Mouse (Mus musculus): ENCODE measurements around the gene Hyal3. TPM values are rescaled to one million over a fixed set of nuclear protein-coding genes. Genes with fewer than 3 reads are reported as not detected.

The Hyal3 gene
- polyA plus RNA-seq, 2 experiments from 2014 or later: 0.90 to 1.4 TPM

- ATAC-seq: no peak
Measured at GRCm38 (mm10) chr9:107618778-107619545, 38.3 kb downstream of the Hyal3 start.

- ATAC-seq: no peak
Measured at GRCm38 (mm10) chr9:107619546-107619879, 38.9 kb downstream of the Hyal3 start.

DNA sequence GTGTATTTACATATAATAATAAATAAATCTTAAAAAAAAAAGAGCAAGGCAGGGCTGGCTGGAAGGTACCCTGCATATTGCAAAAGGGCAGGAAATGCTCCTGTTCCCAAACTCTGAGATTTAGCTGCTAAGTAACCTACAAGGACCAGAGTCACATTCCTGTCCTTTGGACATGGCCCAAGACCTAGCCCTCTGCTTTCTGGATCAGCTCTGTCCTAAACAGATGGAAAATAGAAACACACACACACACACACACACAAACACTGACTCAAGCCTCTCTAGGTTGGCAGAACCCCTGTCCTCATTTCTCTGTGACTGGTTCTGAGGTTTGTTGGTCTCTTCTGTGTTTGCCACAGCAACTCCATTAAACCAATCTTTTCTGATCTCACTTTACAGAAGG, 40.3 kb downstream of the Hyal3 start:
- ATAC-seq: no peak

DNA sequence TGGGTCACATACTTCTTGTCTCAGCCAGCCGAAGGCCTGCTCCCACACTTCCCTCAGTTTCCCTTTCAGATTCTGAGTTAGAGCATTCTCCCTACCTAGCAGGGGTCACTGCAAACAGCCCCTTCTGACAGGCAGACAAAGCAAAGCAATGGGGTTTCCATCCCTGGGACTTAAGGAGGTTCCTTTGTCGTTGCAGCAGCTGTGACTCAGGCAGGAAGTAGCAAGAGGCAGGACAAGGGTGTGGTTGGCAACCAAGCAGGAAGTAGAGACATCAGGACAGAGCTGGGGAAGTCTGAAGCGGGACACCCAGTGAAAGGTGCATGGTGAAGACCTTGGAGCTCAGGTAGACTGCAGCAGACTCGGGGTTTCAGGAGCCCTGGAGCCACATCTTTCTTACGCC, 43.9 kb downstream of the Hyal3 start:
- ATAC-seq: peak; percentile 92

GRCm38 (mm10) chr9:107624951-107625350, 44.3 kb downstream of the Hyal3 start:
- no peak for ATAC-seq

DNA sequence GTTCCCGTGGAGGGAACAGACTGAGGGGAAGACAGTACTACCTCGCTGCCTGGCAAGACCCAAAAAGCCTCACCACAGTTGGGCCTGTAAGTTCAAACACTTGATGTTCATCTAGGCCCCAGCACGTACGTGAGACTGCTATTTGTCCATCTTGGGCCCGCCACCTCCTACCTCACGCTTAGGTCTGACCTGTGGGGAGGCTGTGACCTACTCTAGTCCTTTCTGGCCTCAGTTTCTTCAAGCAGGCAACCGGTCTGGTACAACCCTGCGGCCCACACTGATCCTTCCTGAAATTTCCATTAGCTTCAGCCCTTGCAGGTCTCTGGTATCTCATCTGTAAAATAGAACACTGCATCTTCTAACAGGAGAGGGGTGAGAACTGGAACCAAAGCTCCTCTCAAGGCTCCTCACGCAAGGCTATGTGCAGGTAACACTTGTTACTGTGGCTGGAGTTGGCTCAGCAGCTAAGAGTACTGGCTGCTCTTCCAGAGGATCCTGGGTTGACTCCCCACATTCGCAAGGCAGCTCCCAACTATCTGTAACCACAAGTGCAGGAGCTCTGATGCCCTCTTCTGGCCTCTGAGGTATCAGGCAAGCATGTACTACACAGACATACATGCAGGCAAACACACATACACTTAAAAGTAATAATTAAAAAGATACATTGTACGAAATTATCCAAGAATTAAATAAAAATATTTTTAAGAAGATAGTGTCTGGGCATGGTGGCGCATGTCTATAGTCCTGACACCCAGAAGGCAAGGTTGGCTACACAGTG, 44.9 kb downstream of the Hyal3 start:
- ATAC-seq: no peak

- ATAC-seq: no peak
Measured at GRCm38 (mm10) chr9:107626158-107626843, 45.7 kb downstream of the Hyal3 start.

DNA sequence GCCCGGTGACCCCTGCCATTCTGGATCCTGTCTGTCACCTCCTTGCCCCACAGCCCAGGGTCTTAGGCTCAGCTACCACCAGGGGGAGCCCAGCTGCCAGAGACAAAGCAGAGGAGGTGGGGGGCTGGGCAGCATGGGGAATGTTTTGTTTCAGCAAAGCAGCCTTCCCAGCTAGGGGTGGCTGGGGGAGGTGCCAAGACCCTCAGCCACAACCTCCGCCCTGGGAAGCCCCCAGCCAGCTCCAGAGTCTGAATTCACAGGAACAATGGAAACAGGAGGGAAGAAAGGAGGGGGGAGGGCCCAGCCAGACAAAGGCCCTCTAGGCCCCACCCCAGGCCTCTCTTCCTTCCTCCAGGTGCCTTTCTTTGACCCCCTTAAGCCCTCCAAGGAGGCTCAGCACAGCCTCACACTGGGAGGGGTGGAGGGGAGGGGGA, 46.2 kb downstream of the Hyal3 start:
- peak; percentile 22 for ATAC-seq

DNA sequence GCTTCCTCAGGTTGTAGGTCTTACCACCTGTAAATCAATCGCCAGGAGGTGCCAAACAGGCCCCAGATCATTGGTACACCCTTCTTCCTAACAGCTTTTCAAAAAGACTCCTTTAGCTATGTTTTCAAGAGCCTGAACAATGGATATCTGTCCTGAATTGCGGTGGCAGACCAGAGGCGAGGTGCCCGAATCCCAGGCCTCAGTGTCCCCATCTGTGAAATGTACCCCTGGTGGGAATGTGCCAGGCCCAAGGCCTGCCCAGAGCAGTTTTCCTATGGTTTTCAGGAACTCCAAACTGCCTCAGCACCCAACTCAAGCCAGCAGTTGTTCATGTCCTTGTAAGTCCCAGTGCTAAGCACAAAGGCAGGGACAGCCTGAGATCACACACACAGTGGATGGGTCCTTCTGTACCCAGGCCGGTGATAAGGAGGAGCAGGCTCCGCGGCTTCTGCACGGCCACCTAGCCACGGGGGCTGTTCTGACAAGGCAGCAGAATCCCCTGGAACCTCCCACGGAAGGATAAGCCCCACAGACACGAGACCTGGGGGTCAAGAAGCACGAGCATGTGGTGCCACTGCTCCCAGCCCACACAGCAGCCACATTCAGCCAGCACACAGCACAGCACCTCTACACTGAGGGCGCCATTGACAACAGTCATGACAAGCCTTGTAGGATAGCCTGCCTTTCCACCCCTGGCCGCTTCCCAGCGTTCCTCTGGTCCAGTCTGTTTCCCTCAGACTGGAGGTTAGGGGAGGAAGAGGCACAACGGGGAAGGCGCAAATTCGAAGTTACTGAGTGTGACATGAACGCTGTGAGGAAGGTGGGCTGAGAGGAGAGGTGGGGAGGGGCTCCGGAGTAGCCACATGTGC, 47.0 kb downstream of the Hyal3 start:
- no peak for ATAC-seq

GRCm38 (mm10) chr9:107628721-107629410, 48.2 kb downstream of the Hyal3 start:
- no peak for ATAC-seq

GRCm38 (mm10) chr9:107629411-107629730, 48.8 kb downstream of the Hyal3 start:
- ATAC-seq: no peak

DNA sequence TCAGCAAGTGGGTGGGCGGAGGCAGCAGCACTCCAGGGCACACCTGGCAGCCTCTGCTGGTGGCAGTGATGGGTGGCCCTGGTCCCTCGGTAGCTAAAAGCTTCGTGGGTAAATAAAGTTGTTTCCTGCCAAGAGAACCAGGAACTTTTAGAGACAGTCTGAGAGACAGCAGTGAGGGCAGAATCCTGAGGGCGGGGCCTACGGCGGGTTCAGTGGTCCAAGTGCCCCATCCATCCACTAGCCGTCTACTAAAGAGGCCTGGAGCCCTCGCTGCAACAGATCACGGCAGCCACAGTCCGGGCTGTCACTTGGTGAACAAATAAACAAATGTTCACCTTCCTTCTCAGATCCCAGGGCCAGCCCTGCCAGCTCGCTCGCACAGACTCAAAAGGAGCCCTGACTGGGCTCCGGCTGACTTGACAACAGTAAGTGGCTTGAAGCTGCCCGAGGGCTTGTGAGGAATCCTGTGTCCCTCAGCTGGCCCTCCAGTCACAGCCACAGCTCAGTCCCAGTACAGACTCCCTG, 49.3 kb downstream of the Hyal3 start:
- ATAC-seq: no peak

- no peak for ATAC-seq
Measured at GRCm38 (mm10) chr9:107630576-107630975, 50.0 kb downstream of the Hyal3 start.

- no peak for ATAC-seq
Measured at GRCm38 (mm10) chr9:107631311-107631826, 50.8 kb downstream of the Hyal3 start.

- no peak for ATAC-seq
Measured at GRCm38 (mm10) chr9:107631861-107632260, 51.2 kb downstream of the Hyal3 start.

DNA sequence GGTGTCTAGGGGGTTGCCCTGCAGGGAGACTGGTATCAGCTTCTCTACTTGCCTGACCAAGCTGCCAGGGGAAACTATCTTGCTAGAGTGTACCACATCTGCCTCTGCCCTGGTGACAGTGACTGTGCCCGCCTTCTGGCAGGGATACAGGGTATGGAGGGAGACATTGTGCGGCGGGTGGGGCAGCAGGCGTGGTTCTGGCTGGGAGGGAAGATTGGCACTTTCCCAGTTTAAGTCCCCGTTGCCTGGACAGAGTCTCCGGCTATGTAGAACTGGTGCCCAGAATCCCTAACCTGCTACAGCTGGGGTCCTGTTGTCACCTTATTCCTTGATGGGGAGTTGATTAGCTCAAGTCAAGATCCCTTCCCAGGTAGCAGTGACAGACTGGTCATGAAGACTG, 51.9 kb downstream of the Hyal3 start:
- no peak for ATAC-seq

DNA sequence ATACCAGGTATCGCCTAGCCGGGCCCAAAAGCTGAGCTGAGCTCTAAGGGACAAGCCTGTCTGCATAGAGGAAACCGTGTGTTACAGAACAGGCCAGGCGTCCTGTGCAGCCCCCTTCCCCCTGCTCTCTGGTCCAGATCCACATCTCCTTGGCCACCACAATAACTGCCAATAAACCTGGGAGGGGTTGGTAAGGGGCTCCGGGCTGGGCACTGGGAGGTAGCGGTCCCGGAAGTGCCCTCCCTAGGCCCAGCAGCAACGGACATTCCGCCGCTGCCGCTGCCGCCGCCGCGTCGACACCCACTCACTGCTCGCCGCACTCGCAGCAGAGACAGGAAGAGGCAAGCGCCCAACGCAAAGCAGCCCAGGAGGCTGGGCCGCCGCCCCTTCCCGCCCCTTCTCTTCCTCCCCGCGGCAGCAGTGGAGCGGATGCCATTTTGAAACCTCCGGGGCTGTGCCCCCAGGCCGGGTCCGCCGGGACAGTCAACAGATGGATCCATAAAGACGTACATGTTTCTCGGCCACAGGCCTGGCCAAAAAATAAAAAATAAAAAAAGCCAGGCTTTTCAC, 52.6 kb downstream of the Hyal3 start:
- peak; percentile 73 for ATAC-seq

DNA sequence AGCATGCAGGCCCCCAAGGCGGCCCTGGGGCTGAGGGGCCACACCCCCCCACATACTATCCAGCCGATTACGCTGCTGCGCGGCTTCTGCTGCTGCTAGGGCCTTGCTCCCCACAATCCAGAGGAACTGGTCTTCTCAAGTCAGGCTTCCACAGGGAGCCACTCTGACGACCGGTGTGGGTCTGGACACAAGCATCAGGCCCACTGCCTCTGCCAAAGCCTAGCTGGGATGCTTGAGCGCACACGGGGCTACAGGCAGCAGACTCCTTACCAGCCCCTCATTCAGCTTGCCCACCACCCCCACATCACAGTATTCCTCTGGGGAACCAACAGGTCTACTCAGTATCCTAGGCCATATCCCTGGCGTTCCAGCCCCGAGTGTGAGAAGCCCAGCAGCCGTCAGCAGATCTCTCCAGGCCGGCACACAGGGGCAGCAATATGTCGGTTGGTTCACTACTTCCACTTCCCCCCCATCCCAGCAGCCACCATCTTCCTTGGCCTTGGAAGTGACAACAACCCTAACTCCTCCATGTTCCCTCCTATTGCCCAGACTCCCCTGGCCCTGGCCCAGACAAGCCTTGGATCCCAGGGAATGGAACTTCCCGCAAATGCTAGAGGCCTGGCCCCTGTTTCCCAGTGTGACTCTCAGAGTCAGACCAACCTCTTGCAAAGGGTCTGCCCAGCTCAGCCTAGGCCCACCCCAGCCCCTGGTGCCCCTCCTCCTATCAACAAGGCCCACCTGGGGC, 53.2 kb downstream of the Hyal3 start:
- ATAC-seq: peak; percentile 15

DNA sequence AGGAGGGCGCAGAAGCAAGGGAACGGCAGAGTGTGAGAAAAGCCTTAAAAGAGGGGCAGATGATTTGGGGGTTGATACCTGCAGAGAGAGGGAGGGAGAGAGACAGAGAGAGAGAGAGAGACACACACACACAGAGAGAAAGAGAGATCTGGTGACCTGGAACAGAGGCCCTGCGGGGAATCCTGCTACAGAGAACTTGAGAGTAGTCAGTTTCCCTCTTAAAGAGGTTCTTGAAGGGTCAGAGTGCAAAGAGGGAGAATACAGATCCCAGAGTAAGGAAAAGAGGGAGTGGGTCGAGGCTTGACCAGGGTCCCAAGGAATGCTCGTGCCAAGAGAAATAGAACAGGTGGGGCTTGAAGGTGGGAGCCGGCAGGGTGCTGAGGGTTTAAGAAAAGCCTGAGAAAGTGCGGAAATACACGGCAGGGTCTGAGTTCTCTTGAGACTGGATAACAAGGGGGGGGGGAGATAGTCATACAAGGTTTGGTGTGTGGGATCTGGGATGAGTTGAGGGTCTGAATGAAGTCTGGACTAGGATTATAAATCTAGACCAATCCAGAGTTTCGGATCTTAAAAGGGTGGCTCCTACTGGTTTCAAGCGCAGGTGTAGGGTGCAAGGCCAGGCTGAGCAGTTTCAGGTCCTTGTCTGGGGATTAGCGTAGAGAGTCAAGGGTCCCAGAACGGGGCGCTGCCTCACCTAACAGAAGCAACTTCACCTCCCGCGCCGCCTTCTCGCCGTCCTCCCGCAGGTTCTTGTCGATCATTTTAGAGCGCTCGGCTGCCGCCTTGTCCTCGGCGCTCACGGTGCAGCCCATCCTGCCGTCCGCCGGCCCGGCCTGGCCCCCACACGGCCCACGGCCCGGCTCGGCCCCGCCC, 54.0 kb downstream of the Hyal3 start:
- ATAC-seq: no peak
